Mouse (Mus musculus): ENCODE measurements at regions not wholly inside any gene's neighbourhood (a gene's known extent, or its start where the extent isn't known, plus 50 kb on each side); places are given as distances from the start of the nearest gene placed in this dataset.

DNA sequence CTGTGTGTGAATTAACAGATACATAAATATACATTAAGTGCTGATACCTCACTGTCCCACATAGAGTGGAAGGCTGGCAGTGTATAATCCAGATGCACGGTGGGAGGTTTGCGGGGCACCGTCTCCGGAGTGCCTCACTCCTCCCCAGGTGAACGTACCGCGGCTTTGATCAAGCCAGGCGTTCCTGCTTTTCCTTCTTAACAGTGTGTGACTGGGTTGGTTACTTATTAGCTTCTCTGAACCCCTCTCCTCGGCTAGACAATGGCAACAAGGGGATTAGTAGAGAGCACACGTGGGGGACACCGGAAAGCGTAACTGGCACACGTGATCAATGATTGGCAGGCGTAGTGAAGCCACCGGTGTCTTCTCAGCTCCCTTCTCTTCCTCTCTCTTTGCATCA is 396.8 kb upstream of the Atp11b start:
- Histone ChIP-seq H3K4me1 (ENCODE audit: control insufficient read depth in 1 of 2, insufficient read depth in 2 of 2) (peaks cover 8 to 40% of the 10 kb centered on the region in 2 experiments), H3K36me3 (replicated peaks in 1 of 2; ENCODE audit: control insufficient read depth in 1 of 2, insufficient read depth in 1 of 2, low read length in 1 of 2) (no peaks in the 10 kb centered on the region), H3K9ac (ENCODE audit: insufficient read depth, low read depth) (no peak overlapping the region), H3K27ac (ENCODE audit: insufficient read depth, low read depth) (no peak overlapping the region), H3K9me3 (replicated peaks; ENCODE audit: low read length) (no peaks in the 10 kb centered on the region), H3K4me2 (ENCODE audit: insufficient read depth, low read depth, poor library complexity, severe bottlenecking) (no peak overlapping the region), H3K27me3 (replicated peaks) (no peaks in the 10 kb centered on the region), H3K79me2 (replicated peaks; ENCODE audit: control insufficient read depth, extremely low read depth, insufficient read depth, poor library complexity, severe bottlenecking) (no peaks in the 10 kb centered on the region), H3K4me3 (replicated peaks in 1 of 3; ENCODE audit: low read depth in 2 of 3, low read length in 2 of 3, poor library complexity in 1 of 3) (no peak overlapping the region)
- dilution Hi-C loops (cut with MboI; ENCODE audit: extremely low pct_ligation_motif_present, extremely low pct_unique_long_range_greater_than_20kb, low sequenced_read_pairs) (no loop called here), in situ Hi-C loops (cut with MboI; ENCODE audit: low pct_ligation_motif_present, low pct_unique_long_range_greater_than_20kb, low sequenced_read_pairs) (no loop called here)
- DNase-seq (ENCODE audit: extremely low read depth), result no peak
- no peak for TF ChIP-seq BHLHE40 (IDR thresholded peaks at IDR 0.05; ENCODE audit: low read depth, low read length)
- no peak for TF ChIP-seq SMC3 (IDR thresholded peaks at IDR 0.05; ENCODE audit: low read depth, low read length)
- TF ChIP-seq ZMIZ1 (IDR thresholded peaks at IDR 0.05; ENCODE audit: low read depth, low read length), result no peak
- TF ChIP-seq E2F4 (IDR thresholded peaks at IDR 0.05; ENCODE audit: insufficient replicate concordance, low read depth, low read length), result no peak
- TF ChIP-seq ZNF384 (IDR thresholded peaks at IDR 0.05; ENCODE audit: low read depth, low read length), result no peak
- TF ChIP-seq SIN3A (IDR thresholded peaks at IDR 0.05; ENCODE audit: low read length), result no peak
- no peak for TF ChIP-seq ELF1 (IDR thresholded peaks at IDR 0.05; ENCODE audit: low read depth, low read length)

- Histone ChIP-seq H3K4me2 (ENCODE audit: insufficient read depth, low read depth, poor library complexity, severe bottlenecking) (no peak overlapping the region), H3K9ac (ENCODE audit: insufficient read depth, low read depth) (no peak overlapping the region), H3K27ac (ENCODE audit: insufficient read depth, low read depth) (no peak overlapping the region), H3K27me3 (replicated peaks) (no peaks in the 10 kb centered on the region), H3K4me3 (replicated peaks in 1 of 3; ENCODE audit: low read depth in 2 of 3, low read length in 2 of 3, poor library complexity in 1 of 3) (no peak overlapping the region), H3K79me2 (replicated peaks; ENCODE audit: control insufficient read depth, extremely low read depth, insufficient read depth, poor library complexity, severe bottlenecking) (no peaks in the 10 kb centered on the region), H3K4me1 (ENCODE audit: control insufficient read depth in 1 of 2, insufficient read depth in 2 of 2) (peaks cover 8 to 40% of the 10 kb centered on the region in 2 experiments), H3K36me3 (replicated peaks in 1 of 2; ENCODE audit: control insufficient read depth in 1 of 2, insufficient read depth in 1 of 2, low read length in 1 of 2) (no peaks in the 10 kb centered on the region), H3K9me3 (replicated peaks; ENCODE audit: low read length) (no peaks in the 10 kb centered on the region)
- DNase-seq (ENCODE audit: extremely low read depth), result no peak
- TF ChIP-seq SMC3 (IDR thresholded peaks at IDR 0.05; ENCODE audit: low read depth, low read length) (no peak), POLR2A (IDR thresholded peaks at IDR 0.05; ENCODE audit: low read depth, low read length) (no peak), ZC3H11A (IDR thresholded peaks at IDR 0.05; ENCODE audit: low read depth, low read length) (no peak), ZMIZ1 (IDR thresholded peaks at IDR 0.05; ENCODE audit: low read depth, low read length) (no peak), TCF12 (IDR thresholded peaks at IDR 0.05; ENCODE audit: low read depth, low read length) (no peak), CTCF (conservative IDR thresholded peaks at IDR 0.05 in 1 of 2, IDR thresholded peaks at IDR 0.05 in 1 of 2; ENCODE audit: low read depth in 2 of 2, low read length in 2 of 2) (no peak), ELF1 (IDR thresholded peaks at IDR 0.05; ENCODE audit: low read depth, low read length) (no peak), KAT2A (IDR thresholded peaks at IDR 0.05; ENCODE audit: insufficient replicate concordance, low read length) (no peak), ZKSCAN1 (IDR thresholded peaks at IDR 0.05; ENCODE audit: borderline replicate concordance, low read depth, low read length) (no peak), MAZ (IDR thresholded peaks at IDR 0.05; ENCODE audit: low read depth, low read length) (no peak), RAD21 (IDR thresholded peaks at IDR 0.05; ENCODE audit: low read depth, low read length) (no peak), USF1 (IDR thresholded peaks at IDR 0.05; ENCODE audit: low read depth, low read length) (no peak), E2F4 (IDR thresholded peaks at IDR 0.05; ENCODE audit: insufficient replicate concordance, low read depth, low read length) (no peak), RCOR1 (conservative IDR thresholded peaks at IDR 0.05; ENCODE audit: low read depth, low read length) (no peak)
- dilution Hi-C loops (cut with MboI; ENCODE audit: extremely low pct_ligation_motif_present, extremely low pct_unique_long_range_greater_than_20kb, low sequenced_read_pairs), result no loop called here
- in situ Hi-C loops (cut with MboI; ENCODE audit: low pct_ligation_motif_present, low pct_unique_long_range_greater_than_20kb, low sequenced_read_pairs), result no loop called here
These were observed 395.4 kb upstream of the Atp11b start for GRCm38 (mm10) chr3:35358541-35358940.

Measured in CH12.LX (cell line).